Mouse (Mus musculus): ENCODE measurements around the gene Tenm2.

- TF ChIP-seq CTCF (conservative IDR thresholded peaks at IDR 0.05 in 1 of 2, IDR thresholded peaks at IDR 0.05 in 1 of 2; ENCODE audit: low read depth in 2 of 2, low read length in 2 of 2) (no peak), USF2 (conservative IDR thresholded peaks at IDR 0.05; ENCODE audit: low read depth, low read length) (no peak), MEF2A (IDR thresholded peaks at IDR 0.05; ENCODE audit: borderline replicate concordance, low read depth, low read length) (no peak), IRF4 (IDR thresholded peaks at IDR 0.05; ENCODE audit: low read depth, low read length) (no peak), BHLHE40 (IDR thresholded peaks at IDR 0.05; ENCODE audit: low read depth, low read length) (no peak), ZC3H11A (IDR thresholded peaks at IDR 0.05; ENCODE audit: low read depth, low read length) (no peak), EP300 (IDR thresholded peaks at IDR 0.05; ENCODE audit: low read length) (no peak)
Measured at GRCm38 (mm10) chr11:37143478-37143877, 92.3 kb downstream of the Tenm2 start.
